ENCODE assay signal across 8 mouse cellular contexts in genomic region chr14:123239945-123240344, GRCm38 (mm10).
A peak's percentile ranks its signal among the peaks of the same experiment; 100 is the strongest.
DNase-seq lines count a peak whose midpoint lies in the region; ATAC-seq lines count a peak whose summit lies in the region.

No protein-coding gene starts in this region.

- WGBS in kidney, embryonic 14.5 days = 4% methylated on average over 2 of the region's 2 CpGs
- WGBS in midbrain, embryonic 15.5 days = 14% methylated on average over 2 of the region's 2 CpGs

- no peak for DNase-seq in kidney, adult 18-20 months
- peak; percentile 79 for DNase-seq in NIH3T3 (ENCODE audit: low read depth)
- peak; percentile 59 to 75 for DNase-seq in cerebellum, postnatal 14 days
- DNase-seq in induced T-regulatory cell, adult 2 months (ENCODE audit: low read depth) = peak; percentile 4
- no peak for DNase-seq in right cerebral cortex, postnatal 25 days

- peak; percentile 49; the same call in 1 of the 2 replicates for ATAC-seq in kidney, embryonic 14.5 days (ENCODE audit: low FRiP score, low TSS enrichment)
- peak; percentile 80 for ATAC-seq in midbrain, embryonic 15.5 days (replicated peaks)
- no peak for ATAC-seq in megakaryocyte-erythroid progenitor cell, adult 5-6 weeks (replicated peaks; ENCODE audit: low FRiP score, low TSS enrichment, poor library complexity, severe bottlenecking)

- H3K27me3 ChIP-seq in kidney, embryonic 14.5 days (ENCODE audit: control insufficient read depth, insufficient read depth, low read length) = no peaks in the 10 kb centered on the region
- H3K27me3 ChIP-seq in midbrain, embryonic 15.5 days (replicated peaks) = no peaks in the 10 kb centered on the region

- no peaks in the 10 kb centered on the region for H3K36me3 ChIP-seq in kidney, embryonic 14.5 days (ENCODE audit: control insufficient read depth, insufficient read depth, low read length)
- H3K36me3 ChIP-seq in midbrain, embryonic 15.5 days (replicated peaks) = no peaks in the 10 kb centered on the region

- H3K27ac ChIP-seq in kidney, embryonic 14.5 days (ENCODE audit: low read depth, low read length) = no peak overlapping the region
- H3K27ac ChIP-seq in midbrain, embryonic 15.5 days = no peak overlapping the region

- H3K4me1 ChIP-seq in kidney, embryonic 14.5 days (ENCODE audit: control insufficient read depth, insufficient read depth, low read length) = no peaks in the 10 kb centered on the region
- no peaks in the 10 kb centered on the region for H3K4me1 ChIP-seq in midbrain, embryonic 15.5 days

- no peaks in the 10 kb centered on the region for H3K9me3 ChIP-seq in kidney, embryonic 14.5 days (ENCODE audit: control insufficient read depth, low read length)
- H3K9me3 ChIP-seq in midbrain, embryonic 15.5 days = no peaks in the 10 kb centered on the region

- H3K4me3 ChIP-seq in kidney, embryonic 14.5 days (ENCODE audit: low read length) = no peak overlapping the region
- no peak overlapping the region for H3K4me3 ChIP-seq in midbrain, embryonic 15.5 days

- H3K4me2 ChIP-seq in kidney, embryonic 14.5 days (replicated peaks; ENCODE audit: low read depth, low read length) = no peak overlapping the region
- no peak overlapping the region for H3K4me2 ChIP-seq in midbrain, embryonic 15.5 days

- H3K9ac ChIP-seq in kidney, embryonic 14.5 days (ENCODE audit: low read depth, low read length) = no peak overlapping the region
- H3K9ac ChIP-seq in midbrain, embryonic 15.5 days = no peak overlapping the region

Comparison
In these comparisons a context has a peak if more than half of its experiments do, and no peak if none do; other contexts are left out.
1. DNase-seq: peak in NIH3T3 (single experiment), cerebellum, postnatal 14 days (2 of 2) and induced T-regulatory cell, adult 2 months (single experiment); none in kidney, adult 18-20 months (single experiment) and right cerebral cortex, postnatal 25 days (single experiment).